ENCODE assay signal across 13 mouse cellular contexts in genomic region chr19:5827456-5828154, GRCm38 (mm10). TPM values are rescaled to one million over a fixed set of nuclear protein-coding genes. Genes with fewer than 3 reads are reported as not detected.
A peak's percentile ranks its signal among the peaks of the same experiment; 100 is the strongest.
DNase-seq lines count a peak whose midpoint lies in the region; ATAC-seq and TF ChIP-seq lines count a peak whose summit lies in the region.
"Had no signal": no experiment of that assay in that cellular context is flagged by ENCODE, and none has a peak within 500 bp of the region (broad histone marks: within the 10 kb centered on the region; RNA-seq: fewer than 3 reads in every experiment).

No protein-coding gene starts in this region.

- WGBS in heart, embryonic 10.5 days = 39% methylated on average over 9 of the region's 9 CpGs
- WGBS in kidney, embryonic 15.5 days = 39% methylated on average over 9 of the region's 9 CpGs
- 32% methylated on average over 9 of the region's 9 CpGs for WGBS in lung, embryonic 16.5 days

- H3K9me3 ChIP-seq in heart, embryonic 10.5 days = no peaks in the 10 kb centered on the region
- no peaks in the 10 kb centered on the region for H3K9me3 ChIP-seq in kidney, embryonic 15.5 days (replicated peaks)
- no peaks in the 10 kb centered on the region for H3K9me3 ChIP-seq in lung, embryonic 16.5 days (ENCODE audit: control insufficient read depth, low read length)
- H3K9me3 ChIP-seq: embryonic facial prominence, embryonic 13.5 days; limb, embryonic 15.5 days had no signal

- no peaks in the 10 kb centered on the region for H3K36me3 ChIP-seq in heart, embryonic 10.5 days
- H3K36me3 ChIP-seq in kidney, embryonic 15.5 days = no peaks in the 10 kb centered on the region
- no peaks in the 10 kb centered on the region for H3K36me3 ChIP-seq in lung, embryonic 16.5 days (ENCODE audit: control insufficient read depth, insufficient read depth, low read length)
- H3K36me3 ChIP-seq: embryonic facial prominence, embryonic 13.5 days had no signal

- TF ChIP-seq CTCF in bone marrow macrophage, adult 2 months (IDR thresholded peaks at IDR 0.05; ENCODE audit: low read depth, low read length) = no peak

- intact Hi-C loops in heart, postnatal 36 days (cut with DNase I) = no loop called here

- H3K27ac ChIP-seq in heart, embryonic 10.5 days = peak overlapping the region; percentile 84
- H3K27ac ChIP-seq in bone marrow macrophage, adult 2 months (ENCODE audit: insufficient read depth, low read depth, low read length) = peak overlapping the region; percentile 6; the same call in 1 of the 2 replicates
- H3K27ac ChIP-seq in kidney, embryonic 15.5 days = peak overlapping the region; percentile 63
- H3K27ac ChIP-seq in lung, embryonic 16.5 days (ENCODE audit: low read length) = peak overlapping the region; percentile 89
- H3K27ac ChIP-seq: embryonic facial prominence, embryonic 13.5 days; limb, embryonic 15.5 days had no signal

- H3K4me2 ChIP-seq in kidney, embryonic 15.5 days = no peak overlapping the region
- H3K4me2 ChIP-seq in lung, embryonic 16.5 days (ENCODE audit: low read depth, low read length) = 0 out of 2 replicates have a peak overlapping the region, but pooled peaks have one; percentile 12
- H3K4me2 ChIP-seq: embryonic facial prominence, embryonic 13.5 days; limb, embryonic 15.5 days had no signal

- H3K9ac ChIP-seq in kidney, embryonic 15.5 days = no peak overlapping the region
- H3K9ac ChIP-seq in lung, embryonic 16.5 days (ENCODE audit: low read length) = peak overlapping the region; percentile 49
- H3K9ac ChIP-seq: embryonic facial prominence, embryonic 13.5 days; limb, embryonic 15.5 days had no signal

- peak overlapping the region; percentile 22; the same call in 1 of the 2 replicates for H3K4me3 ChIP-seq in heart, embryonic 10.5 days
- no peak overlapping the region for H3K4me3 ChIP-seq in bone marrow macrophage, adult 2 months (ENCODE audit: insufficient read depth, low read length)
- no peak overlapping the region for H3K4me3 ChIP-seq in kidney, embryonic 15.5 days (replicated peaks)
- no peak overlapping the region for H3K4me3 ChIP-seq in lung, embryonic 16.5 days (ENCODE audit: low read length)
- H3K4me3 ChIP-seq: embryonic facial prominence, embryonic 13.5 days; limb, embryonic 15.5 days had no signal

- no peak for TF ChIP-seq POLR2A in bone marrow macrophage, adult 2 months (IDR thresholded peaks at IDR 0.05; ENCODE audit: borderline replicate concordance, low read depth, low read length)

- H3K27me3 ChIP-seq in heart, embryonic 10.5 days (ENCODE audit: insufficient read depth, poor library complexity, severe bottlenecking) = no peaks in the 10 kb centered on the region
- no peaks in the 10 kb centered on the region for H3K27me3 ChIP-seq in kidney, embryonic 15.5 days
- no peaks in the 10 kb centered on the region for H3K27me3 ChIP-seq in lung, embryonic 16.5 days (ENCODE audit: control insufficient read depth, insufficient read depth, low read depth, low read length)
- H3K27me3 ChIP-seq: embryonic facial prominence, embryonic 13.5 days; limb, embryonic 15.5 days had no signal

- peak; percentile 90 for DNase-seq in heart, embryonic 10.5 days (ENCODE audit: low spot score)
- DNase-seq in heart, postnatal 36 days = no peak
- DNase-seq in left cerebral cortex, adult 11 months (ENCODE audit: low spot score) = no peak
- no peak for DNase-seq in cerebellum, adult 18-20 months
- DNase-seq in ovary, postnatal 36 days (ENCODE audit: low spot score) = no peak
- DNase-seq: right cerebral cortex, postnatal 14 days; thymus, adult 18-20 months had no signal

- peaks cover 55% of the 10 kb centered on the region for H3K4me1 ChIP-seq in heart, embryonic 10.5 days
- peaks cover 23% of the 10 kb centered on the region for H3K4me1 ChIP-seq in bone marrow macrophage, adult 2 months (ENCODE audit: control insufficient read depth, insufficient read depth, low read length)
- peaks cover 49% of the 10 kb centered on the region for H3K4me1 ChIP-seq in kidney, embryonic 15.5 days
- peaks cover 39% of the 10 kb centered on the region for H3K4me1 ChIP-seq in lung, embryonic 16.5 days (replicated peaks; ENCODE audit: control insufficient read depth, insufficient read depth, low read length)

- no peak for ATAC-seq in kidney, embryonic 15.5 days (replicated peaks; ENCODE audit: low FRiP score)
- peak; percentile 65 for ATAC-seq in lung, embryonic 16.5 days (ENCODE audit: low read depth)
- ATAC-seq: CD4-positive, CD25-positive, alpha-beta regulatory T cell, adult 4 months had no signal

RNA-seq across cellular contexts. Expression of gene Frmd8, which starts 47.5 kb away (rescaled TPM):
- 40.6 and 46.3 TPM in 2 replicates for polyA plus RNA-seq in heart, embryonic 10.5 days (2016; fragmentation: Nextera tagmentation; extraction: Ambion mirVana)
- total RNA-seq in heart, postnatal 36 days (2021) = 10 to 100 TPM; 11.4 to 11.7 TPM
- polyA plus RNA-seq in bone marrow macrophage, adult 2 months (2012; ENCODE audit: insufficient read depth, insufficient read length, missing spikeins) = 24.6 and 25.2 TPM in 2 replicates
- polyA plus RNA-seq in kidney, embryonic 15.5 days (2015; fragmentation: Nextera tagmentation; extraction: Ambion mirVana) = 40.2 and 43.1 TPM in 2 replicates
- polyA plus RNA-seq in lung, embryonic 16.5 days (2015; fragmentation: Nextera tagmentation; extraction: Ambion mirVana) = 56.4 and 61.1 TPM in 2 replicates

RNA-seq across cellular contexts. Expression of gene Slc25a45, which starts 50.0 kb away (rescaled TPM):
- 2.1 and 2.5 TPM in 2 replicates for polyA plus RNA-seq in heart, embryonic 10.5 days (2016; fragmentation: Nextera tagmentation; extraction: Ambion mirVana)
- 1 to 10 TPM; 3.4 to 4.2 TPM for total RNA-seq in heart, postnatal 36 days (2021)
- 74.2 and 78.0 TPM in 2 replicates for polyA plus RNA-seq in bone marrow macrophage, adult 2 months (2012; ENCODE audit: insufficient read depth, insufficient read length, missing spikeins)
- 8.1 and 8.5 TPM in 2 replicates for polyA plus RNA-seq in kidney, embryonic 15.5 days (2015; fragmentation: Nextera tagmentation; extraction: Ambion mirVana)
- 5.7 and 6.2 TPM in 2 replicates for polyA plus RNA-seq in lung, embryonic 16.5 days (2015; fragmentation: Nextera tagmentation; extraction: Ambion mirVana)

RNA-seq across cellular contexts. Expression of gene Scyl1, which starts 56.4 kb away (rescaled TPM):
- 74.4 and 75.2 TPM in 2 replicates for polyA plus RNA-seq in heart, embryonic 10.5 days (2016; fragmentation: Nextera tagmentation; extraction: Ambion mirVana)
- total RNA-seq in heart, postnatal 36 days (2021) = 10 to 100 TPM; 69.0 to 72.9 TPM
- polyA plus RNA-seq in bone marrow macrophage, adult 2 months (2012; ENCODE audit: insufficient read depth, insufficient read length, missing spikeins) = 46.7 and 48.3 TPM in 2 replicates
- polyA plus RNA-seq in kidney, embryonic 15.5 days (2015; fragmentation: Nextera tagmentation; extraction: Ambion mirVana) = 69.6 and 76.0 TPM in 2 replicates
- polyA plus RNA-seq in lung, embryonic 16.5 days (2015; fragmentation: Nextera tagmentation; extraction: Ambion mirVana) = 76.3 and 83.2 TPM in 2 replicates

Comparison
In these comparisons a context has a peak if more than half of its experiments do, and no peak if none do; other contexts are left out.
1. H3K27ac ChIP-seq: peak in every context shown above with its lines; median percentile 89 in lung, embryonic 16.5 days; 84 in heart, embryonic 10.5 days; 63 in kidney, embryonic 15.5 days; 6 in bone marrow macrophage, adult 2 months.